Comparison of ENCODE assay signal across 8 mouse cellular contexts in the genomic region with DNA sequence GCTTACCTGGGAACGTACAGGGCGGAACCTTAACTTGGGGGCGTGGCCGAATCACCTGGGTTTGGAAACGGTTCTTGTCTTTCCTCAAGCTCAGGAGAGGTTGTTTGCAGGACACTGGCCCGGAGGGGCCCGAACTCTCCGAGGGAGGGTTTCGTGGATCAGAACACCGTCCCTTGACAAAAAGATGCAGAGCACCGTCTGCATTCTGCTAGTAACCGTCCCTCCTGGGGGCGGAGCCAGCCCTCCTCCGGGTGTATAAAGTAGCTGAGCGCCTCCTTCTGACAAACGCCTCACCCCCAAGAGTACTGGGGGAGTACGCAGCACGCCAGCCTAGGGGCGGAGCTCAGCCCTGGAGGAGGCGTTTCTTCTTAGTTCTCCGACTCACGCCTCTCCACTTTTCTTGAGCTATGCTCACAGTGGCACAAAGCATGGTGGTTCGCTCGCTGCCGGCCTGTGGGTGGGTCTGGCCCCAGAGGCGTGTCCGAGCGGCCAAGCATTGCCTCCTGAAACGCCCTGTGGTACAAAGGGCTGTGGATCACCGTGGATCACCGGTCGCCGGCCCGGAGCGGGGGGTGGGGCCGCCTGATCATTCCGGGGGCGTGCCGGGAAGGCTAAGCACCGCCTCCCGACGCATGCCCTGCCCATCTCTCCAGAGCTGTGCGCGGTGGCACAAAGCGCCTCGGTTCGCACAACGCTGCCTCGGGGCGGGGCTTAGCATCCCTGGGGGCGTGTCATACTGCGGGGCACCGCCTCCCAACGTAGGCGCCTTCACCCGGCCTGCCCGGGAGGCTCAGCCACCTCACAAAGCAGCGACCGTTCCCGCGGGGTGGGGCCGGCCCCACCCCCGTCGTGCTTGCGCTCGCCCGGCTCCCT. TPM values are rescaled to one million over a fixed set of nuclear protein-coding genes. Genes with fewer than 3 reads are reported as not detected.
DNase-seq lines count a peak whose midpoint lies in the region; ATAC-seq lines count a peak whose summit lies in the region.

No protein-coding gene starts in this region.

- under 1% methylated on average over 67 of the region's 67 CpGs for WGBS in heart, embryonic 10.5 days
- WGBS in kidney, embryonic 15.5 days = under 1% methylated on average over 63 of the region's 67 CpGs

- H3K4me1 ChIP-seq in heart, embryonic 10.5 days = peaks cover 17% of the 10 kb centered on the region
- peaks cover 33% of the 10 kb centered on the region for H3K4me1 ChIP-seq in kidney, embryonic 15.5 days

- H3K9ac ChIP-seq in kidney, embryonic 15.5 days = peak overlapping the region; percentile 51

- no peaks in the 10 kb centered on the region for H3K27me3 ChIP-seq in heart, embryonic 10.5 days (ENCODE audit: insufficient read depth, poor library complexity, severe bottlenecking)
- no peaks in the 10 kb centered on the region for H3K27me3 ChIP-seq in kidney, embryonic 15.5 days

- ATAC-seq in erythroblast, adult 5-6 weeks (replicated peaks; ENCODE audit: low FRiP score, poor library complexity, severe bottlenecking) = peak; percentile 84
- peak; percentile 94 for ATAC-seq in kidney, embryonic 15.5 days (replicated peaks; ENCODE audit: low FRiP score)
- peak; percentile 90 for ATAC-seq in monocyte, adult 5-6 weeks (replicated peaks; ENCODE audit: insufficient number of reproducible peaks, low FRiP score, low TSS enrichment, poor library complexity, severe bottlenecking)

- no peaks in the 10 kb centered on the region for H3K9me3 ChIP-seq in heart, embryonic 10.5 days
- H3K9me3 ChIP-seq in kidney, embryonic 15.5 days (replicated peaks) = no peaks in the 10 kb centered on the region

- peaks cover 13% of the 10 kb centered on the region for H3K36me3 ChIP-seq in heart, embryonic 10.5 days
- H3K36me3 ChIP-seq in kidney, embryonic 15.5 days = peaks cover 16% of the 10 kb centered on the region

- H3K4me3 ChIP-seq in heart, embryonic 10.5 days = peak overlapping the region; percentile 87
- H3K4me3 ChIP-seq in kidney, embryonic 15.5 days (replicated peaks) = peak overlapping the region; percentile 86

- peak overlapping the region; percentile 74 for H3K4me2 ChIP-seq in kidney, embryonic 15.5 days

- H3K27ac ChIP-seq in heart, embryonic 10.5 days = peak overlapping the region; percentile 99
- H3K27ac ChIP-seq in kidney, embryonic 15.5 days = peak overlapping the region; percentile 98

- peak; percentile 100 for DNase-seq in B cell, adult 2 months
- peak; percentile 99 for DNase-seq in brain, adult 2 months (ENCODE audit: low read depth, low spot score)
- DNase-seq in heart, embryonic 10.5 days (ENCODE audit: low spot score) = peak; percentile 99
- peak; percentile 100 for DNase-seq in liver
- DNase-seq in spleen, postnatal 4 days (ENCODE audit: low spot score in 2 of 2) = peak; percentile 100

RNA-seq across cellular contexts. Expression of a gene that starts 0.5 kb away (rescaled TPM):
- total RNA-seq in erythroblast, adult 5-6 weeks (2015; ENCODE audit: low replicate concordance) = 35.7 and 90.5 TPM in 2 replicates
- 51.5 and 54.9 TPM in 2 replicates for total RNA-seq in erythroblast, adult 5-6 weeks (2017; ENCODE audit: low replicate concordance)
- 49.0 and 59.6 TPM in 2 replicates for polyA plus RNA-seq in heart, embryonic 10.5 days (2016; fragmentation: Nextera tagmentation; extraction: Ambion mirVana)
- 44.1 and 50.2 TPM in 2 replicates for polyA plus RNA-seq in kidney, embryonic 15.5 days (2015; fragmentation: Nextera tagmentation; extraction: Ambion mirVana)
- total RNA-seq in monocyte, adult 5-6 weeks (2017) = 13.5 to 23.0 TPM (median 17.2 TPM) in 3 replicates

RNA-seq across cellular contexts. Expression of a gene that starts 20.2 kb away (rescaled TPM):
- 37.3 and 39.5 TPM in 2 replicates for total RNA-seq in erythroblast, adult 5-6 weeks (2015; ENCODE audit: low replicate concordance)
- 39.3 and 42.3 TPM in 2 replicates for total RNA-seq in erythroblast, adult 5-6 weeks (2017; ENCODE audit: low replicate concordance)
- polyA plus RNA-seq in heart, embryonic 10.5 days (2016; fragmentation: Nextera tagmentation; extraction: Ambion mirVana) = 1.3 and 2.5 TPM in 2 replicates
- 2.9 and 5.2 TPM in 2 replicates for polyA plus RNA-seq in kidney, embryonic 15.5 days (2015; fragmentation: Nextera tagmentation; extraction: Ambion mirVana)
- total RNA-seq in monocyte, adult 5-6 weeks (2017) = 191 to 299 TPM (median 267 TPM) in 3 replicates

RNA-seq across cellular contexts. Expression of a gene that starts 36.1 kb away (rescaled TPM):
- 2.1 and 3.6 TPM in 2 replicates for total RNA-seq in erythroblast, adult 5-6 weeks (2015; ENCODE audit: low replicate concordance)
- 0.85 and 5.9 TPM in 2 replicates for total RNA-seq in erythroblast, adult 5-6 weeks (2017; ENCODE audit: low replicate concordance)
- 119 and 134 TPM in 2 replicates for polyA plus RNA-seq in heart, embryonic 10.5 days (2016; fragmentation: Nextera tagmentation; extraction: Ambion mirVana)
- polyA plus RNA-seq in kidney, embryonic 15.5 days (2015; fragmentation: Nextera tagmentation; extraction: Ambion mirVana) = 133 and 138 TPM in 2 replicates
- 3.2 to 6.6 TPM (median 6.3 TPM) in 3 replicates for total RNA-seq in monocyte, adult 5-6 weeks (2017)

RNA-seq across cellular contexts. Expression of a gene that starts 46.4 kb away (rescaled TPM):
- 11.1 and 16.7 TPM in 2 replicates for total RNA-seq in erythroblast, adult 5-6 weeks (2015; ENCODE audit: low replicate concordance)
- total RNA-seq in erythroblast, adult 5-6 weeks (2017; ENCODE audit: low replicate concordance) = 16.2 and 17.0 TPM in 2 replicates
- 27.4 and 33.3 TPM in 2 replicates for polyA plus RNA-seq in heart, embryonic 10.5 days (2016; fragmentation: Nextera tagmentation; extraction: Ambion mirVana)
- polyA plus RNA-seq in kidney, embryonic 15.5 days (2015; fragmentation: Nextera tagmentation; extraction: Ambion mirVana) = 28.4 and 28.6 TPM in 2 replicates
- total RNA-seq in monocyte, adult 5-6 weeks (2017) = 21.2 to 32.4 TPM (median 25.6 TPM) in 3 replicates

RNA-seq across cellular contexts. Expression of a gene that starts 46.5 kb away (rescaled TPM):
- total RNA-seq in erythroblast, adult 5-6 weeks (2015; ENCODE audit: low replicate concordance) = 1.3 and 2.3 TPM in 2 replicates
- 2.6 and 5.7 TPM in 2 replicates for total RNA-seq in erythroblast, adult 5-6 weeks (2017; ENCODE audit: low replicate concordance)
- polyA plus RNA-seq in heart, embryonic 10.5 days (2016; fragmentation: Nextera tagmentation; extraction: Ambion mirVana) = 17.1 and 22.8 TPM in 2 replicates
- polyA plus RNA-seq in kidney, embryonic 15.5 days (2015; fragmentation: Nextera tagmentation; extraction: Ambion mirVana) = 29.7 and 32.7 TPM in 2 replicates
- 9.4 to 12.1 TPM (median 10.3 TPM) in 3 replicates for total RNA-seq in monocyte, adult 5-6 weeks (2017)

Comparison
In these comparisons a context has a peak if more than half of its experiments do, and no peak if none do; other contexts are left out.
1. Peak in every context shown above with its lines: DNase-seq, ATAC-seq, H3K4me3 ChIP-seq and H3K27ac ChIP-seq.